Mouse (Mus musculus) testis, postnatal 10 days (tissue): ENCODE measurements around the gene Timp2.
A peak's percentile ranks its signal among the peaks of the same experiment; 100 is the strongest.
"Not testable (repeated sequence)": the region's sequence is repeated elsewhere in the genome, so short reads cannot be mapped to it uniquely, and the experiment has no call there.

Experiments used
- DNase-seq: peaks from one replicate; pipeline ENCODE4 v3.0.0; 2021; ENCODE audit warnings: low spot score

The Timp2 gene

GRCm38 (mm10) chr11:118355640-118356039 is at the start of gene Timp2:
Gene Timp2 (minus strand): TSS chr11:118355740.
- DNase-seq = no peak

GRCm38 (mm10) chr11:118405311-118405710 is 49.8 kb upstream of the Timp2 start:
- DNase-seq = peak; percentile 33

GRCm38 (mm10) chr11:118403951-118404899 is 48.7 kb upstream of the Timp2 start:
- DNase-seq = peak; percentile 38

GRCm38 (mm10) chr11:118403183-118403582 is 47.6 kb upstream of the Timp2 start:
- DNase-seq = peak; percentile 22

- DNase-seq = peak; percentile 53
Observed at GRCm38 (mm10) chr11:118401760-118402280, 46.3 kb upstream of the Timp2 start, which contains the start of gene Lgals3bp. Gene Lgals3bp (minus strand): TSS chr11:118402092.

GRCm38 (mm10) chr11:118401195-118401594 is 45.7 kb upstream of the Timp2 start:
- DNase-seq = peak; percentile 35

- DNase-seq = peak; percentile 44
Observed at GRCm38 (mm10) chr11:118400566-118400936, 45.0 kb upstream of the Timp2 start.

GRCm38 (mm10) chr11:118399891-118400565 is 44.5 kb upstream of the Timp2 start:
- peak; percentile 35 for DNase-seq

GRCm38 (mm10) chr11:118397806-118398530 is 42.4 kb upstream of the Timp2 start:
- DNase-seq = peak; percentile 41

- DNase-seq = no peak
Observed at GRCm38 (mm10) chr11:118394538-118394937, 39.0 kb upstream of the Timp2 start.

- DNase-seq = no peak
Observed at GRCm38 (mm10) chr11:118393991-118394390, 38.5 kb upstream of the Timp2 start.

GRCm38 (mm10) chr11:118387816-118388215 is 32.3 kb upstream of the Timp2 start:
- DNase-seq = peak; percentile 37

- DNase-seq = peak; percentile 96
Observed at GRCm38 (mm10) chr11:118379251-118380009, 23.9 kb upstream of the Timp2 start.

- DNase-seq = peak; percentile 35
Observed at GRCm38 (mm10) chr11:118378656-118379055, 23.1 kb upstream of the Timp2 start.

GRCm38 (mm10) chr11:118376323-118376722 is 20.8 kb upstream of the Timp2 start:
- not testable (repeated sequence) for DNase-seq

- peak; percentile 76 for DNase-seq
Observed at GRCm38 (mm10) chr11:118375881-118376280, 20.3 kb upstream of the Timp2 start.

- peak; percentile 41 for DNase-seq
Observed at GRCm38 (mm10) chr11:118375461-118375860, 19.9 kb upstream of the Timp2 start.

GRCm38 (mm10) chr11:118375006-118375405 is 19.5 kb upstream of the Timp2 start:
- peak; percentile 38 for DNase-seq

- DNase-seq = no peak
Observed at GRCm38 (mm10) chr11:118374506-118374905, 19.0 kb upstream of the Timp2 start.

GRCm38 (mm10) chr11:118372641-118373040 is 17.1 kb upstream of the Timp2 start:
- peak; percentile 33 for DNase-seq

GRCm38 (mm10) chr11:118371876-118372275 is 16.3 kb upstream of the Timp2 start:
- peak; percentile 46 for DNase-seq
